Mouse (Mus musculus): ENCODE measurements around the gene Acot4. TPM values are rescaled to one million over a fixed set of nuclear protein-coding genes. Genes with fewer than 3 reads are reported as not detected.
A peak's percentile ranks its signal among the peaks of the same experiment; 100 is the strongest.
"Not testable (repeated sequence)": the region's sequence is repeated elsewhere in the genome, so short reads cannot be mapped to it uniquely, and the experiment has no call there.

Gene Acot4
- 0.31 TPM in 1 of 2 replicates, not detected in the other for polyA plus RNA-seq (2014; fragmentation: Nextera tagmentation; extraction: Ambion mirVana)

DNA sequence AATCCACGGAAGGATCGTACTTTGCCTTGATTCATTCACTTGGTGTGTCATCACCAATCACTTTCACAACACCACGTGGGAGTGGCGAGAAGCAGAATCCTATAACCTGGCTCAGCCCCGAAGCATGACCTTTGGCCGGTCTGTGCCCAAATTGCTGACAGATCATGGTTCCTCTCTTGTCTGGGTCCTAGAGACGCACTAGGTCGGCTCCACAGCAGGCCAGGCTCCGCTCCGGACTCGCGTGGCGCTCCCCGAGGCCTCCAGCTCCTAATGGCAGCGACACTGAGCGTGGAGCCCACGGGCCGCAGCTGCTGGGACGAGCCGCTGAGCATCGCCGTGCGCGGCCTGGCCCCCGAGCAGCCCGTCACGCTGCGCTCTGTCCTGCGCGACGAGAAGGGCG lies at the start of gene Acot4:
TSS of gene Acot4 (plus strand) at position 139 of the 400 bp plus-strand sequence.
- not testable (repeated sequence) for H3K36me3 ChIP-seq (ENCODE audit: control insufficient read depth, insufficient read depth, low read length); H3K27me3 ChIP-seq (ENCODE audit: control insufficient read depth, insufficient read depth, low read length); H3K9me3 ChIP-seq (ENCODE audit: control insufficient read depth, low read length); H3K27ac ChIP-seq (ENCODE audit: low read depth, low read length); ATAC-seq (replicated peaks; ENCODE audit: low FRiP score); H3K4me1 ChIP-seq (replicated peaks; ENCODE audit: control insufficient read depth, insufficient read depth, low read length)
- peak; percentile 53 for DNase-seq (ENCODE audit: low spot score)
- WGBS, result 13% methylated on average over 27 of the region's 32 CpGs
- H3K4me2 ChIP-seq (ENCODE audit: low read depth, low read length, severe bottlenecking), result peak within 1 kb of the TSS; percentile 54
- peak within 1 kb of the TSS; percentile 35 for H3K4me3 ChIP-seq (ENCODE audit: low read depth, low read length)
- peak within 1 kb of the TSS; percentile 49; the same call in 1 of the 2 replicates for H3K9ac ChIP-seq (ENCODE audit: low read length)

DNA sequence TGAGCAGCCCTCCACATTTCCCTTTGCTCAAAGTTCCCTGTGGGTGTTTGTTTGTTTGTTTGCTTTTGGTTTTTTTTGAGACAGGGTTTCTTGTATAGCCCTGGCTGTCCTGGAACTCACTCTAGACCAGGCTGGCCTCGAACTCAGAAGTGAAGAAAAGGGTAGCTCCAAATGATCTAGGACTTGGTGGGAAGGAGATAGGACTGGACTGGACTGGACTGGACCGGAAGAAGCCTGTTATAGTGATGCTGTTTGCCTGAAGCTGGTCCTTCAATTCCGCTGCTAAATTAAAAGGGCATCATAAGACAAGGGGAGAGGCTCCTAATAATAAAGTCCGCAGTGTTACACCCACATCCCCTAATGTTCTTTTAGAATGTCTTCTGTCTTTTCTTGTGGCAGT lies 49.7 kb upstream of the Acot4 start:
- Histone ChIP-seq H3K9ac (ENCODE audit: low read length) (peak overlapping the region; percentile 73), H3K4me3 (ENCODE audit: low read depth, low read length) (peak overlapping the region; percentile 53), H3K27me3 (ENCODE audit: control insufficient read depth, insufficient read depth, low read length) (no peaks in the 10 kb centered on the region), H3K4me2 (ENCODE audit: low read depth, low read length, severe bottlenecking) (peak overlapping the region; percentile 61), H3K4me1 (replicated peaks; ENCODE audit: control insufficient read depth, insufficient read depth, low read length) (0 out of 2 replicates have a peak, but pooled peaks cover 3% of the 10 kb centered on the region), H3K9me3 (ENCODE audit: control insufficient read depth, low read length) (no peaks in the 10 kb centered on the region), H3K36me3 (ENCODE audit: control insufficient read depth, insufficient read depth, low read length) (no peaks in the 10 kb centered on the region), H3K27ac (ENCODE audit: low read depth, low read length) (no peak overlapping the region)
- DNase-seq (ENCODE audit: low spot score) (no peak), ATAC-seq (replicated peaks; ENCODE audit: low FRiP score) (0 out of 2 replicates have a peak, but pooled peaks have one; percentile 32)
- WGBS, result 75% methylated on average over 4 of the region's 4 CpGs

DNA sequence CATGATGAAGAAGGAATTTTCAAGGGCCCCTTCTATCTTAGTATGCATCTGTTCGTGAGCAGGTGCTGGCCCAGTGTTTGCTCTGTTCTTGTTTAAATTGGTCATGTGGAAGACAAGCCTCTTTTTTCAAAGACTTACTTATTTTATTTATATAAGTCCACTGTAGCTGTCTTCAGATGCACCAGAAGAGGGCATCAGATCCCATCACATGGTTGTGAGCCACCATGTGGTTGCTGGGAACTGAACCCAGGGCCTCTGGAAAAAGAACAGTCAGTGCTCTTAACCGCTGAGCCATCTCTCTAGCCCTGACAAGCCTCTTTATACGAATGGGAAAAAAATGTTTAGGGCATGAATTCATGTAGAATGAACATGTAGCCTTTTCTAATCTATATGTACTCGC lies 48.8 kb upstream of the Acot4 start:
- WGBS, result 94% methylated on average over 4 of the region's 4 CpGs
- Histone ChIP-seq H3K4me3 (ENCODE audit: low read depth, low read length) (no peak overlapping the region), H3K4me2 (ENCODE audit: low read depth, low read length, severe bottlenecking) (no peak overlapping the region), H3K27ac (ENCODE audit: low read depth, low read length) (no peak overlapping the region), H3K4me1 (replicated peaks; ENCODE audit: control insufficient read depth, insufficient read depth, low read length) (0 out of 2 replicates have a peak, but pooled peaks cover 3% of the 10 kb centered on the region), H3K9ac (ENCODE audit: low read length) (no peak overlapping the region), H3K9me3 (ENCODE audit: control insufficient read depth, low read length) (no peaks in the 10 kb centered on the region), H3K27me3 (ENCODE audit: control insufficient read depth, insufficient read depth, low read length) (no peaks in the 10 kb centered on the region), H3K36me3 (ENCODE audit: control insufficient read depth, insufficient read depth, low read length) (no peaks in the 10 kb centered on the region)
- no peak for DNase-seq (ENCODE audit: low spot score)
- no peak for ATAC-seq (replicated peaks; ENCODE audit: low FRiP score)

DNA sequence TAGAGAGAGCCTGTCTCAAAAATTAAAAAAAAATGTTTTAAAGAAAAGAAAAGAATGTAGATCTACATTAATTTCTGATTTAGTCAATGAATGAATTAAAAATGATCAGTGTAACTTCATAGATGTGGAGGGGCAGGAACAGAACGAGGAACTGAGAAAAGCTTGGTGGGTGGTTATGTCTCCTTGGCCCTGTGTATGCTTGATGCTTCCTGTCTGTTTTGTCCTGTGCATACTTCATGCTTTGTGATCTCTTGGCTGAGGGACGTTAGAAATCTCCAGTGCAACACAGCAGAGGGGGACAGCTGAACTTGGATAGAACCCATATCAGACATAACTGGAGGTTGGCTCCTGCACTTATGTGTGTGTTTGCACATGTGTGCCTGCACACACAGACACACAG lies 41.0 kb upstream of the Acot4 start:
- no peaks in the 10 kb centered on the region; the same call in 1 of the 2 replicates for H3K9me3 ChIP-seq (ENCODE audit: control insufficient read depth, low read length)
- no peak overlapping the region for H3K4me2 ChIP-seq (ENCODE audit: low read depth, low read length, severe bottlenecking)
- DNase-seq (ENCODE audit: low spot score) (no peak), ATAC-seq (replicated peaks; ENCODE audit: low FRiP score) (no peak)
- H3K4me3 ChIP-seq (ENCODE audit: low read depth, low read length), result no peak overlapping the region
- no peak overlapping the region for H3K9ac ChIP-seq (ENCODE audit: low read length)
- H3K36me3 ChIP-seq (ENCODE audit: control insufficient read depth, insufficient read depth, low read length), result no peaks in the 10 kb centered on the region
- WGBS, result 64% methylated on average over 2 of the region's 2 CpGs
- no peaks in the 10 kb centered on the region for H3K27me3 ChIP-seq (ENCODE audit: control insufficient read depth, insufficient read depth, low read length)
- no peaks in the 10 kb centered on the region for H3K4me1 ChIP-seq (replicated peaks; ENCODE audit: control insufficient read depth, insufficient read depth, low read length)
- no peak overlapping the region for H3K27ac ChIP-seq (ENCODE audit: low read depth, low read length)

DNA sequence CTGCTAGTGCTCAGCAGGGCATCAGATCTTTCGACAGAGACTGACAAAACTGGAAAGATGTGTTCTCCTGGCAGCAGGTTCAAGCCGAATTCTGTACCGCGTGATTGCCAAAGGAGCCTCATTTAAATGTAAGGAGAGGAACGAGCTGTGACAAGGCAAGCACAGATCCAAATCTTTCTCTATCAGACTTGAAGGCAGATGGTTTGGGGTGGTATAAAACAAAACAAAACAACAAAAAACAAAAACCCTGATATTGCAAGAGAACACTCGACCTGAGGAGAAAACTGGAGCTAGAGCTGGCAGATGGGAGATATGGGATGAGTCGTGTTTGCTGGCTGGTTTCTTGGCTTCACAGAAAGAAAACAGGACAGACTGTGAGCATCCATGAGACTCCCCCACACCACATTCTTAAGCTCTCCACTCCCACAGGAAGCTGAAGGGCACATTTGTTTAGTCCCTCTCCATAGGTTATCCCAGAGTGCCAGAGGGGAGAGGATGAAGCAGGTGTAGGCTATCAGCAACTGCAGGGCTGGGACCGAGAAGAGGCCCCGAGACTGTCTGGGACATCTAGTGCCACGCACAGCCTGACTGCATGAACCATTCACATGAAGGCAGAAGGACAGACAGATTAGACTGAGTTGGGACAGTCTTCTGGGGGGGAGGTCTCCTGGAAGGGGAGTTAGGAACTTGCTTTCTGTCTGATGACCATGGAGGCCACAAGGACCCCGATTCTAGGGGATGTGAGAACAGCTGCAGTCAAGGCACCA lies 39.7 kb upstream of the Acot4 start:
- no peak overlapping the region for H3K9ac ChIP-seq (ENCODE audit: low read length)
- no peaks in the 10 kb centered on the region for H3K36me3 ChIP-seq (ENCODE audit: control insufficient read depth, insufficient read depth, low read length)
- 73% methylated on average over 11 of the region's 11 CpGs for WGBS
- no peaks in the 10 kb centered on the region for H3K4me1 ChIP-seq (replicated peaks; ENCODE audit: control insufficient read depth, insufficient read depth, low read length)
- H3K27ac ChIP-seq (ENCODE audit: low read depth, low read length), result no peak overlapping the region
- DNase-seq (ENCODE audit: low spot score) (no peak), ATAC-seq (replicated peaks; ENCODE audit: low FRiP score) (no peak)
- H3K27me3 ChIP-seq (ENCODE audit: control insufficient read depth, insufficient read depth, low read length), result no peaks in the 10 kb centered on the region
- H3K4me2 ChIP-seq (ENCODE audit: low read depth, low read length, severe bottlenecking), result no peak overlapping the region
- no peaks in the 10 kb centered on the region; the same call in 1 of the 2 replicates for H3K9me3 ChIP-seq (ENCODE audit: control insufficient read depth, low read length)
- no peak overlapping the region for H3K4me3 ChIP-seq (ENCODE audit: low read depth, low read length)

DNA sequence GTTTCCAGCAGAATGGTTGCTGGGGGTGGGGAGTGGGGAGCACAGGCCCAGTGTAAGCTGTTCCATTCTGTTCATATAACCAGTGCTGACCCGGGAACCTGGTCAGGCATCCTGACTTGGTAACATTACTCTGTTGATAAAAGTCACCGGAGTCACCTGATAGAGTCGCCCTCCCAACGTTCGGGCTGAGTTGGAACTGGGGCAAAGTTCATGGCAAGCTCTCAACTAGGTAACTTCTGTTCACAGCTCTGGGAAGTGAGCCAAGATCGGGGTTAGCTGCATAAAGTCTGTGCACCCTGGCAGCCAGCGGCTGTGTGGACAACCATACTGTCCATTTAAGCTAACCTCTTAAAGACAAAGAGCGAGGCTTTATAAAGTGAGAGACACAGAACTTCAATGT lies 38.9 kb upstream of the Acot4 start:
- H3K9ac ChIP-seq (ENCODE audit: low read length); H3K4me3 ChIP-seq (ENCODE audit: low read depth, low read length); H3K36me3 ChIP-seq (ENCODE audit: control insufficient read depth, insufficient read depth, low read length); H3K9me3 ChIP-seq (ENCODE audit: control insufficient read depth, low read length); H3K27ac ChIP-seq (ENCODE audit: low read depth, low read length); H3K27me3 ChIP-seq (ENCODE audit: control insufficient read depth, insufficient read depth, low read length); DNase-seq (ENCODE audit: low spot score); ATAC-seq (replicated peaks; ENCODE audit: low FRiP score); H3K4me1 ChIP-seq (replicated peaks; ENCODE audit: control insufficient read depth, insufficient read depth, low read length); H3K4me2 ChIP-seq (ENCODE audit: low read depth, low read length, severe bottlenecking): not testable (repeated sequence)
- WGBS, result 83% methylated on average over 8 of the region's 8 CpGs

DNA sequence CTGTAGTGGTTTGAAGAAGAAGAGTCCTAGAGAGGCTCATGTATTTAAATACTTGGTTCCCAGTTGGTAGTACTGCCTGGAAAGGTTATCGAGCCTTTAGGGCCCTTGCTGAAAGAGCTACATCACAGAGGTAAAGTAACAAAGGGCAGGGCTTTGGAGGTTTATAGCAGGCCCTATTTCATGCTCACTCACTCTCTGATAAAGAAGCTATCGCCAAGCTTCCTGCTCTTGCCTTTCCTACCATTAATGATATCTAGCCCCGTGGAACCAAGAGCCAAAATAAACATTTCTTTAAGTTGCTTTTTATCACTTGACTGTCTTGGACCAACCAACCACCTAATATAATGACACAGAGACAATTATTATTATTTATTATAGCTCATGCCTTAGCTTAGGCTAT lies 37.8 kb upstream of the Acot4 start:
- no peak overlapping the region for H3K4me2 ChIP-seq (ENCODE audit: low read depth, low read length, severe bottlenecking)
- DNase-seq (ENCODE audit: low spot score) (no peak), ATAC-seq (replicated peaks; ENCODE audit: low FRiP score) (no peak)
- H3K27ac ChIP-seq (ENCODE audit: low read depth, low read length), result no peak overlapping the region
- no peak overlapping the region for H3K9ac ChIP-seq (ENCODE audit: low read length)
- H3K9me3 ChIP-seq (ENCODE audit: control insufficient read depth, low read length), result no peaks in the 10 kb centered on the region; the same call in 1 of the 2 replicates
- WGBS, result 91% methylated on average over 3 of the region's 3 CpGs
- H3K4me1 ChIP-seq (replicated peaks; ENCODE audit: control insufficient read depth, insufficient read depth, low read length), result no peaks in the 10 kb centered on the region
- H3K27me3 ChIP-seq (ENCODE audit: control insufficient read depth, insufficient read depth, low read length), result no peaks in the 10 kb centered on the region
- no peak overlapping the region for H3K4me3 ChIP-seq (ENCODE audit: low read depth, low read length)
- H3K36me3 ChIP-seq (ENCODE audit: control insufficient read depth, insufficient read depth, low read length), result no peaks in the 10 kb centered on the region

DNA sequence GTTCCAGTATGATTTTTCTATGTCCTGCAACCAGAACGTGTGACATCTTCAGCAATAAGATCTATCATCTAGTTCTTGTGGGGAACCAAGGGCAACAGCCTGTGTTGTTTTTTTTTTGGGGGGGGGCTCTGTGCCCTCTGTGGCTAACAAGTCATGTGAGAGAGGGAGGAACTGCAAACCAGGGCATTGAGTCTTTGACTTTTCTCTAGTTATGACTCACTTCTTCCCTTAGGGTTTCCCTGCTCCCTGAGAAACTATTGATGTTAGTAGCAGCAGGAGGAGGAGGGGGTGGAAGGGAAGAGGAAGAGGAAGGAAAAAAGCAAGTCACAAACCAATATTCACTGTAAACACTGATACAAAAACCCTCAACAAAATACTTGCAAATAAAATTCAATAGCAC lies 34.3 kb upstream of the Acot4 start:
- Histone ChIP-seq H3K4me3 (ENCODE audit: low read depth, low read length) (no peak overlapping the region), H3K27ac (ENCODE audit: low read depth, low read length) (no peak overlapping the region), H3K9ac (ENCODE audit: low read length) (no peak overlapping the region), H3K9me3 (ENCODE audit: control insufficient read depth, low read length) (no peaks in the 10 kb centered on the region; the same call in 1 of the 2 replicates), H3K4me2 (ENCODE audit: low read depth, low read length, severe bottlenecking) (no peak overlapping the region), H3K27me3 (ENCODE audit: control insufficient read depth, insufficient read depth, low read length) (no peaks in the 10 kb centered on the region), H3K4me1 (replicated peaks; ENCODE audit: control insufficient read depth, insufficient read depth, low read length) (no peaks in the 10 kb centered on the region; the same call in 1 of the 2 replicates), H3K36me3 (ENCODE audit: control insufficient read depth, insufficient read depth, low read length) (no peaks in the 10 kb centered on the region)
- ATAC-seq (replicated peaks; ENCODE audit: low FRiP score) (no peak), DNase-seq (ENCODE audit: low spot score) (no peak)
- 92% methylated on average over 1 of the region's 1 CpGs for WGBS

DNA sequence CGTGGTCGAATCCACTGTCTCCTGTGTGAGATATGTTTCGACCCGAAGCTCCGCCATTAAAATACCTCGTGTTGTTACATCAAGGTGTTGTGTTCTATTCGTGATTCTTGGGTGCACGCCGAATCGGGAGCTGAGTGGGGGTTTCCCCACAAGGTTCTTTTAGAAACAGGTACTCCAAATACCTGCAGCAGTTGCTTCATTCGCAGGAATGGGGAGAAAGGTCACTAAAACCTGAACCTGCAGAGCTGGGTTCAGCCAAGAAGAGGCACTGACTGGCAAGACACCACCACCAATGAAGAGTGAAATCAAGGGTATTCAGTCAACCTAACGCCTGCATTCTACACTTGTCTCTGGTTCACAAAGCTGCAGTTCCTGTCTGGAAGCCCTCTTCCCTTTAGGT lies 29.9 kb upstream of the Acot4 start:
- Histone ChIP-seq H3K4me3 (ENCODE audit: low read depth, low read length) (no peak overlapping the region), H3K9me3 (ENCODE audit: control insufficient read depth, low read length) (no peaks in the 10 kb centered on the region), H3K9ac (ENCODE audit: low read length) (no peak overlapping the region; the same call in 1 of the 2 replicates), H3K27ac (ENCODE audit: low read depth, low read length) (no peak overlapping the region), H3K4me2 (ENCODE audit: low read depth, low read length, severe bottlenecking) (no peak overlapping the region), H3K36me3 (ENCODE audit: control insufficient read depth, insufficient read depth, low read length) (no peaks in the 10 kb centered on the region), H3K27me3 (ENCODE audit: control insufficient read depth, insufficient read depth, low read length) (no peaks in the 10 kb centered on the region), H3K4me1 (replicated peaks; ENCODE audit: control insufficient read depth, insufficient read depth, low read length) (peaks cover 11% of the 10 kb centered on the region; the same call in 1 of the 2 replicates)
- no peak for ATAC-seq (replicated peaks; ENCODE audit: low FRiP score)
- WGBS, result 95% methylated on average over 12 of the region's 12 CpGs
- no peak for DNase-seq (ENCODE audit: low spot score)
